Mouse (Mus musculus) natural killer cell, adult 2 months (primary cell): Measurements from ENCODE around the gene Sox8.

Experiments
- DNase-seq, 2 experiments: peaks; one replicate each; pipeline ENCODE4 v3.0.0; 2022; ENCODE audit warnings: low spot score in 2 of 2

The Sox8 gene

DNA sequence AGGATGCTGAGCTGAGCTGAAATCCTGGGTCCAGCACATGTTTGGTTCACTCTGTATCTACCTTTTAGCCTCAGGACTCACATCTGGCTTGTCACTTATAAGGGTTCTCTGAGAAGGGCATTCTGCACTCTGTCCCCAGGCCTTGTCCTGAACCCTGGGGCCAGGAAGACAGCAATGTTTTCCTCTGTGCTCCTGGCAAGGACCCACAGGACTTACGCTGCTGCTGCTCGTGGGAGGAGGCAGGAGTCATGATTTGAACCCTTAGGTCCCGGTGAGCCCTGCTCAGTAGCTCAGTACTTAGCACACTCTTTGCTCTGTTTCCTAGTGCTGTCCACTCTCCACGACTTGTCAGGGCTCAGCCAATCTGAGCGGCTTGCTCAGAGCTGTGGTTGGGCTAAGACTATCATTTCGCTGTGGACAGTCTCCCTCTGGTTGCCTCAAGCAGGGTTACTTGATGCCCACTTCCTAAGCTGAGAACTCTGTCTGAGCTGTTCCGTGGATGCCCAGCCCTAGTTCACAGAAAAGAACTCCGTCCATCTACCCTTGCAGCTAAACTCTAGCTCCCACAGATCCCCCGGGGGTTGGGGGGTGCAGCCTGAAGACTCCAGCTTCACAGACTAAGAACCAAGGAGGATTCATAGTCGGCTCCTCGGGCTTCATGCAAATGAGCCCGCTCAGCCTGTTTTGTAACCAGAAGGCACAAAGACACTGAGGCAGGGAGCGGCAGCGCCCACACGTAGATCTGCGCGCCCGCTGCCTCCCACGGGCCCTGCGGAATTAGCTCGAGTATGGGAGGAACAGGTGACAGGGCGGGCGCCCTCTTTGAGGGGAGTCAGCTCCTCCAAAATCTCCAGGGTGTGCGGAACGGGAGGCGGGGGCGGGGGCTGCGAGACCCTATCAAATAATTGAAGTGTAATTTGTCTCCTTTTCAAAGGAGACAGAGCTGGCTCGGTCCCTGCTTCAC lies 14.5 kb downstream of the Sox8 start:
- DNase-seq = no peak

DNA sequence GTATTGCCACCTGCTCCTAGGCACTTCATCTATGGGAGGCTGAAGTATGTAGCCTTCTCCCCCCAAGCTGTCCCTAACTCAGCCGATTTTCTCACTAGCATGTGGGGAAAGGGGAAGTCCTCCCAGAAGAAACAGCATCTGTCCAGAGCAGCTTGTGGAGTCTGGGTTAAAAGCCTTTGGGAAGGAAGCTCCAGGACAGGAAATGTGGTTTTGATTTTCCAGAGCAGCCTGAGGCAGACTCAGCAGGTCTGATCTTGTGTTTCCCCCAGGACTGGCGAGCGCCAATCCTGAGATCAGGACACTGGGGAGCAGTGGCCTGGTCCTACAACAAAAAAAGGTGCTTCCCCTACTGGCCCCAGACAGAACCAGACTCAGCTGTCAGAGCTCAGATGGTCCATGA lies 15.3 kb downstream of the Sox8 start:
- DNase-seq = no peak

DNA sequence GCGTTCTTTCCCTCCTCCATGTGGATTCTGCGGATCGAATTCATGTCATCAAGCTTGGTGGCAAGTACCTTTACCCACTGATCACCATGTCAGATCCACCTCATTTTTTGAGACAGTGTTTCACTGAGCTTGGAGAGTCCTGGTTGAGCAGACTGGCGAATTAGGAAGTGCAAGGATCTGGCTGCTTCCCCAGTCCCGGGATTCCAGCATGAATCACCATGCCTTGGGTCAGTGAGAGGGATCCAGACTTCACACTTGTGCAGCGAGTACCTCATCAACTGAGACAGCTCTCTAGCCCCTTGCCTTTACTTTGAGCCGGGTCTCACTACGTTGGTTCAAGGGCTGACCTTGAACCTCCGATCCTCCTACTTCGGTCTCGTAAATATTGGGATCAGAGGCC lies 19.2 kb downstream of the Sox8 start:
- no peak for DNase-seq

DNA sequence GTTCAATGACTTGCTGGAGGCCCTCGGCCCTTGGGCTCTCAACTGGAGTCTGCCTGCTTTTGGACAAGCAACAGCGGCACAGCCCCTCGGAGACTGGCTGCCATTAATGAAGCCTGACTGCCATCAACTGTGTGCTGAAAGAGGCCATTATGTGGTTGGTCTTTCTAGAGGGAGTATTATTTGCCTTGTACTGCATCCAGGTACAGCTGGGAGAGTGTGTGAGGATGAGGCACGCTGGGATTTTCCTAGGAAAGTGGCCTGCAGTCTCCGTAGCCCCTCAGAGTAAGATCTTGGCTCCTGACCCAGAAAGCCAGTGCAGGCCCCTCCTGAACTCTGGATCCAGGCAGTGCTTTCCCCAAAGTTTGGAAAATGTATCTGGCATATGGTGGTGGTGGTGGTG lies 20.5 kb downstream of the Sox8 start:
- DNase-seq = no peak

DNA sequence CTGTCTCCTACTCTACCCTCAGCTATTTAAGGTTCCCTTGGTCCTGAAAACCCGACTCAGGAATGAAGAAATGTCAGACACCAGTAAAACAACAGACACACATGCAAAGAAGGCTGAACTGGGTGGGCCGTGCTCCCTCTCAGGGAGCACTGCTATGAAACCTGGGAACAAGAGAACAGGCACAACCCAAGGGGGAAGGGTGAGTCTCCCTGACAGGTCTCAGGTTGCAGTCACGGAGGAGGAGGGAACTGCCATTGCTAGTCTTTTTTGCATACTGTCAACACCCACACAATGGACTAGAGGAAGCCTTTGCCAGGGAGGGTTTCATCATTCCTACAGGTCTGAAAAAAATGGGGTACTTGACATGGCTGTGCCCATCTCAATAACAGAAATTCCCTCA lies 23.5 kb downstream of the Sox8 start:
- DNase-seq = no peak

DNA sequence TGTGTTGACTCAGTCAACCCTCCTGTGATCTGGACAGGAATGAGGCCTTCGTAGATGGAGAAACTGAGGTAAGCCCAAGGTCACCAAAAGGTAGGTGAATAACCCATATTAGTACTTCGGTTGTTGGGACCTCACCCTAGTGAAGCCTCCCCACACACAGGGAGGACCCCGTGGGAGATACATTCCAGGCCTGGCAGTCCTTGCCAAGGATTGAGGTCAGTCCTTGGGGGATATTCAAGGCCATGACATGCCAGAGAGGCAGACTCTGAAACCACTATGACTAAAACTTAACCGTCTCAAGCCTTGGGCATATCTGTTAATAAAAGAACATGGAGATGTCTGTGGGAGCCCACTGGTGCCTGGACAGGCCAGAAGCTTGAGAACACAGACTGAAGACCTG lies 28.7 kb downstream of the Sox8 start:
- no peak for DNase-seq

DNA sequence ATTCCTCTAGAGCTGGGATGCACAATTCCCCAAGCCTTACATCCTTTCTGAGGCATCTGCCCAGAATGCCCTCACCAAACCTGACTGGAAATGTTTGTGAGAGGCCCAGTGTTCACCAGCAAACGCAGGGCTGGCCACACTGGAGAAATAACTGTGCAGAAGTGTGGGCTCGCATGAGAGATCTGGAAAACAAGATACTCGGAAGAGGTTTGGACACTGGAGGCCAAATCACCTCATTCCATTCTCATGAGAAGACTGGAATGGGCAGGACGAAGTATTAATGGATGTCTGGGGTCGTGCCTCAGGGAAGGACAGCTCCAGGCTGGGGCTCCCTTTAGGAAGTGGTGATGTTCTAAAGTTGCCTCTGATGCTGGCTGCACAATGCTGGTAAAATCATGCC lies 29.8 kb downstream of the Sox8 start:
- no peak for DNase-seq

DNA sequence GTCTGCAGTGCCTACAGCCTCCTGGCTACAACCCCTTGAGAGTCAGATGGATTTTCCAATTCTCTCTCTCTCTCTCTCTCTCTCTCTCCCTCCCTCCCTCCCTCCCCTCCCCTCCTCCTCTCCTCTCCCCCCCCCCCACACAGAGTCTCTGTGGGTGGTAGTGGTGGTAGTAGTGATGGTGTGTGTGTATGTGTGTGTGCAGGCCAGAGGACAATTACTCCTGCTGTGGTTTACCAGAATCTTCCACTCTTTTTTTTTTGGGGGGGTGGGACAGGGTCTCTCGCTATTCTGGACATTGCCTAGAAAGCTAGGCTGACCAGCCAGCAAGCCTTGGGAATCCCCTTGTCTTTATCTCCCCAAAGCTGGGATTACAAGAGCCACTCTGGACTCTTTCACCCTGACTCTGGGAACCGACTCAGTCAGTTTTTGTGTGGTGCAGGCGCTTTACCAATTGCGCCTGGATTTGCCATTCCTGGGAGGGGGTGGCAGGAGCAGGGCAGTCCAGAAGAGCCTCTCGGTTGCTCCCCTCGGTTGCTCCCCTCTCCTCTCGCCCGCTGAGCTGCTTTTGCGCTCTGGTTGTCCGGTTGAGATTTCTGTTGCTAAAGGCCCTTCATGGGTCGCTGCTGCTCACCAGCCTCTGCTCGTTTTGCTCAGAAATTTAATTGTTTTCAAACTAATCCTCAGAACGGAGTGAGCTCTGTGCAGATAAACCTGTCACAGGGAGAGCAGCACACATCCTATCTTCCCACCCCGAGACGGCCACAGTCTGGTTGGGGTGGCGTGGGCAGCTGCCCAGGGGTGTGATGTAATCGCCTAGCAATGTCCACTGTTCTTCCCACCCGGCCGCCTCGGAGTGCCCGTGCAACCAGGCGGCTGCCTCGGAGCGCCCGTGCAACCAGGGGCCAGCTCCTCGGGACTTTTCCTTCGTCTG lies 31.3 kb downstream of the Sox8 start:
- no peak for DNase-seq

DNA sequence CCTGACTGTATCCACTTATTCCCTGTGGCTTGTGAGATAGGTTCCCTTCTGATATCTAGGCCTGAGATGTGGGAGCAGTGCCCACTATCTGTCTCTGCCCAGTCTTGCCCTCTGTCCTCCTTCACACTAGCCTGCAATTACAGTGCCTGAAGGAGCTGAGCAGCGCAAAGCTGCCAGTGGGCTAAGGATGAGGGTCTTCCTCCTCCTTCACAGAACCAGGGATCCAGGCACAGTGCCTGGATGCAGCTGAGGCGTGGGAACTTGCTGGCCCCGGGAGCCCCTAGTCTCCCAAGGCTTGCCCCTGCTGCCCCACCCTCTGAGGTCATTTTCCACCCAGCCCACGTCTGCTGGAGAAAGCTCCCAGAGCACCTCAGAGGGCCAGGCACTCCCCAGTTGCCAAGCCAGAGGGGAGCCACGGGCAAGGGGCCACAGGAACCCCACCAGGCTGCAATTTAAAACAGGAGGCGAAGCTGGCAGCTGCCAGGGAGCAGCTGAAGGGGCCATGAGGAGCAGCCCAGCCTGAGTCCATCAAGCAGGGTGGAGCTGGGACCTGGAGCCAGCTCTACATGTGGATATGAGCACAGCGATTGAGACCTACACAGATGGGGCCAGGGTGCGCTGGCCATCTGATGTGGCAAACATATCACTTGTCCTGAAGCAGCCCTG lies 40.0 kb downstream of the Sox8 start:
- no peak for DNase-seq

DNA sequence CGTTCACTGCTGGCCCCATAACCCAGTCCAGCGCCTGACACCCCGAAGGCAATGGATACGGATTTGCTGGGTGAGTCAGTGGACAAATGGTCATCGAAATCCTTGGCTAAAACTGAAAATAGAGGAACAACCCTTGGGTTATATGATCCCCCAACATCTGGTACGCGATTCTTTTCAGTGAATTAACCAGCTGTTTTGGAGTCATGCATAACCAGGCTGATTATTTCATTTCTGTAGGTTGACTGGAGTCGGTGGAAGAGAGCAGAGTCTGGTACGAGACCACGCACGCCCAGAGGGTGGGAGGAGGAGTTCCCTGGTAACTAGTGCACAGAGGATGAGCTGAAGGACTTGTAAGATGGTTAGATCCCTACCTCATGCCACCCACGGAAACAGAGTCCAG lies 48.4 kb downstream of the Sox8 start:
- no peak for DNase-seq

DNA sequence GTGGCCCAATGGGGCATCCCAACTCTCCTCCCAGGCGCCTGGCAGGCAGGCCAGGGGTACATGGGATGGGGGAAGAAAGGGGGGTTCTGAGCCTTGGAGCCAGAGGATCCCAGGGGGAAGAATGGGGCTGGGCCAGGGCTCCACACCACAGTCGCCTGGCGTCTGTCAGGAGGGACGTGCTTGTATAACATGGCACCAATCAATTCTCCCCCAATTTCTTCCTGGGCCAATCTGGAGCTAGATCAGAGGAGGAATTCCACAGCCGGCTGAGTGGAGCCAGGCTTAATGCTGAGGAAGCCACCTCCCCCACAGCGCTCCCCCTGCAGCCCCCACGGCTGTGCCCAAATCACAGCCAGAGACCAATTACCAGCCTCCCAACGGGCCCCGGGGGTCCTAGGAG lies 50.0 kb downstream of the Sox8 start:
- DNase-seq = no peak

DNA sequence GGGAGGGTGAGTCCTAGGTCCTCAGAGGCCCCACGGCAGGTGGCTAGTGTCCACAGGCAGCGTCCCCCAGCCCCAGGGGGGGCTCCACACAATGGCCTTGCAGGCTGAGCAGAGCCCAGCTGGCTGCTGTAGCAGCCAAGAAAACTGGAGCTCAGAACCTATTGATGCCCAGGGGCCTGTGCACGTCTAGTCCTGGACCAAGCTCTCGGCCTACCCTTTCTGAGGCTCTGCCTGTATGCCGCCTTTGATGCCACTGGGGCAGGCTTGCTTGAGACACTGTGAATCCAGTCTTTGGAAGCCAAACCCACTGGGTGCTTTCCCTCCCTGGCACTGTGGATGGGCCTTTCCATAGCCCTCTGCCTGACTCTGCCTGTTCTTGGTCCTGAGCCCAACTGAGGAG lies 51.0 kb downstream of the Sox8 start:
- DNase-seq = no peak

DNA sequence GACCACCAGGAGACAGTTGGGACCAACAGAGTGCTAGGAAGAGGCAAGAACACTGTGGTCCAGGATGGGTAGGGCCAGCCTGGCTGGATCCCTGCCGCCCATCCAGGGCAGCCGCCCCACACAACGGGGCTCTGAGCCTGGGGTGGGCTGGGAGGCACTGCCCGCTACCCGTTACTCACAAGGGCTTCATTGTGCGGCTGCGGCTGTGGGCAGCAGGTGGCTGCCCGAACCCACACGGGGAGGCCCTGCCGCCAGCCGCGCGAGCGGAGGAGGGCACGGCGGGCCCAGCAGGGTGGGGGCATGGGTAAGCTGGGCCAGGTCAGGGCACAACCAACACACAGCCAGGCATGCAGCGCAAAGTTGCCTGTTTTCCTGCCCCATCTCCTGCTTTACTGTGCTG lies 52.3 kb downstream of the Sox8 start:
- no peak for DNase-seq

DNA sequence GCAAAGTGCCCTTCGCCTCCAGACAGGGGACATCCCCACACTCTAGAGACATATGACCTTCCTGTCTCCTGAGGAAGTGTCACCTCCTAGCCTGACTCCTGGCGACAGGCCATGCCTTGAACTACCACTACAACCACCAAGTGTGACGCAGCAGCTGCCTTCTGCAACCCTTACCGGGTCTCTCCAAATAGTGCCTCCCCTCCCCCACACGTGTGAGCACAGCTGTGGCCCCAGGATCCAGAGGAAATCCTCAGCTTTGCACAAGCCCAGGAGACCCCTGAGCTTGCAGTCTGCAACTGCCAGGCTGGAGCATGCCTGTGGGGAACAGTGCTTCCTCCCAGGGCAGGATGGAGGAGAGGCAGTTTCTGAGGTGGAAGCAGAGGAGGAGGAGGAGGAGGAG lies 54.2 kb downstream of the Sox8 start:
- no peak for DNase-seq
